Mouse (Mus musculus) kidney, adult 2 months (tissue): ENCODE measurements around the gene Acmsd.

Experiments used
- CTCF ChIP-seq: fragments of 200-500 bp; conservative IDR thresholded peaks from 2 replicates; pipeline ENCODE4 v1.5.1; 2011; ENCODE audit warnings: low read depth, mild to moderate bottlenecking, control low read depth, low read length, moderate library complexity, mixed read lengths; ENCODE audit not compliant: insufficient read depth, insufficient read length
- POLR2A ChIP-seq: fragments of 200-500 bp; IDR thresholded peaks from one replicate; pipeline ENCODE4 v1.6.1; 2011; ENCODE audit warnings: low read depth, low read length, control low read depth

- TF ChIP-seq POLR2A (no peak), CTCF (no peak)
Observed at GRCm38 (mm10) chr1:127755806-127756205, 26.6 kb downstream of the Acmsd start.
